Mouse (Mus musculus) erythroblast, embryonic 14.5 days (primary cell): Measurements from ENCODE around the gene Prkce.

Experiments used
- GATA1 ChIP-seq: IDR thresholded peaks from 2 replicates; pipeline ENCODE4 v1.6.1; 2012; ENCODE audit warnings: low read length, inconsistent platforms, mixed read lengths
- TAL1 ChIP-seq: IDR thresholded peaks from 3 replicates; pipeline ENCODE4 v1.6.1; 2012; ENCODE audit warnings: low read length, inconsistent platforms, mixed read lengths

GRCm38 (mm10) chr17:86271277-86271676 is 103.7 kb downstream of the Prkce start:
- TF ChIP-seq GATA1 = no peak
- no peak for TF ChIP-seq TAL1
